Mouse (Mus musculus): ENCODE measurements around the gene Gimap4. TPM values are rescaled to one million over a fixed set of nuclear protein-coding genes. Genes with fewer than 3 reads are reported as not detected.

Gene Gimap4
- polyA plus RNA-seq, 1 experiment from 2014 or later, result 8.5 TPM

- H3K4me1 ChIP-seq (replicated peaks; ENCODE audit: control insufficient read depth, insufficient read depth), result no peaks in the 10 kb centered on the region
- no peak overlapping the region for H3K4me2 ChIP-seq (replicated peaks; ENCODE audit: low read depth)
- H3K27me3 ChIP-seq (ENCODE audit: control insufficient read depth, insufficient read depth, low read length), result no peaks in the 10 kb centered on the region
- WGBS, result 92% methylated on average over 9 of the region's 9 CpGs
- no peak overlapping the region for H3K9ac ChIP-seq (ENCODE audit: low read length)
- no peak for ATAC-seq (ENCODE audit: low FRiP score, low TSS enrichment)
- no peaks in the 10 kb centered on the region for H3K36me3 ChIP-seq (ENCODE audit: control insufficient read depth, insufficient read depth, low read length)
- no peak overlapping the region for H3K27ac ChIP-seq (replicated peaks)
- no peak overlapping the region for H3K4me3 ChIP-seq (ENCODE audit: low read depth, low read length)
- TF ChIP-seq EP300 (optimal IDR thresholded peaks at IDR 0.05) (no peak), CTCF (IDR thresholded peaks at IDR 0.05; ENCODE audit: low read depth) (no peak)
- H3K9me3 ChIP-seq (ENCODE audit: control insufficient read depth, low read length), result no peaks in the 10 kb centered on the region
- DNase-seq (ENCODE audit: low spot score), result no peak
Observed at GRCm38 (mm10) chr6:48650041-48650440, 34.3 kb upstream of the Gimap4 start.

- no peak overlapping the region for H3K4me3 ChIP-seq (ENCODE audit: low read depth, low read length)
- ATAC-seq (ENCODE audit: low FRiP score, low TSS enrichment) (no peak), DNase-seq (ENCODE audit: low spot score) (no peak)
- H3K27ac ChIP-seq (replicated peaks), result no peak overlapping the region
- no peak for TF ChIP-seq CTCF (IDR thresholded peaks at IDR 0.05; ENCODE audit: low read depth)
- TF ChIP-seq EP300 (optimal IDR thresholded peaks at IDR 0.05), result no peak
- no peak overlapping the region for H3K4me2 ChIP-seq (replicated peaks; ENCODE audit: low read depth)
- no peaks in the 10 kb centered on the region for H3K9me3 ChIP-seq (ENCODE audit: control insufficient read depth, low read length)
- H3K9ac ChIP-seq (ENCODE audit: low read length), result no peak overlapping the region
- no peaks in the 10 kb centered on the region for H3K36me3 ChIP-seq (ENCODE audit: control insufficient read depth, insufficient read depth, low read length)
- no peaks in the 10 kb centered on the region for H3K4me1 ChIP-seq (replicated peaks; ENCODE audit: control insufficient read depth, insufficient read depth)
- no peaks in the 10 kb centered on the region for H3K27me3 ChIP-seq (ENCODE audit: control insufficient read depth, insufficient read depth, low read length)
- 54% methylated on average over 5 of the region's 5 CpGs for WGBS
Observed at GRCm38 (mm10) chr6:48658721-48659120, 25.6 kb upstream of the Gimap4 start.

- Histone ChIP-seq H3K4me1 (replicated peaks; ENCODE audit: control insufficient read depth, insufficient read depth) (no peaks in the 10 kb centered on the region), H3K4me2 (replicated peaks; ENCODE audit: low read depth) (no peak overlapping the region), H3K9ac (ENCODE audit: low read length) (no peak overlapping the region), H3K27ac (replicated peaks) (no peak overlapping the region), H3K4me3 (ENCODE audit: low read depth, low read length) (no peak overlapping the region), H3K27me3 (ENCODE audit: control insufficient read depth, insufficient read depth, low read length) (no peaks in the 10 kb centered on the region), H3K9me3 (ENCODE audit: control insufficient read depth, low read length) (no peaks in the 10 kb centered on the region), H3K36me3 (ENCODE audit: control insufficient read depth, insufficient read depth, low read length) (no peaks in the 10 kb centered on the region)
- DNase-seq (ENCODE audit: low spot score), result no peak
- TF ChIP-seq EP300 (optimal IDR thresholded peaks at IDR 0.05) (no peak), CTCF (IDR thresholded peaks at IDR 0.05; ENCODE audit: low read depth) (no peak)
- WGBS, result 69% methylated on average over 4 of the region's 4 CpGs
- ATAC-seq (ENCODE audit: low FRiP score, low TSS enrichment), result no peak
Observed at GRCm38 (mm10) chr6:48664750-48665149, 19.6 kb upstream of the Gimap4 start.

- Histone ChIP-seq H3K36me3 (ENCODE audit: control insufficient read depth, insufficient read depth, low read length) (no peaks in the 10 kb centered on the region), H3K27ac (replicated peaks) (no peak overlapping the region), H3K9ac (ENCODE audit: low read length) (no peak overlapping the region), H3K4me1 (replicated peaks; ENCODE audit: control insufficient read depth, insufficient read depth) (no peaks in the 10 kb centered on the region), H3K27me3 (ENCODE audit: control insufficient read depth, insufficient read depth, low read length) (no peaks in the 10 kb centered on the region), H3K4me2 (replicated peaks; ENCODE audit: low read depth) (no peak overlapping the region), H3K4me3 (ENCODE audit: low read depth, low read length) (no peak overlapping the region), H3K9me3 (ENCODE audit: control insufficient read depth, low read length) (no peaks in the 10 kb centered on the region)
- 90% methylated on average over 9 of the region's 9 CpGs for WGBS
- DNase-seq (ENCODE audit: low spot score), result no peak
- TF ChIP-seq EP300 (optimal IDR thresholded peaks at IDR 0.05), result no peak
- TF ChIP-seq CTCF (IDR thresholded peaks at IDR 0.05; ENCODE audit: low read depth), result no peak
- no peak for ATAC-seq (ENCODE audit: low FRiP score, low TSS enrichment)
Observed at GRCm38 (mm10) chr6:48665471-48665870, 18.9 kb upstream of the Gimap4 start.

- Histone ChIP-seq H3K27ac (replicated peaks) (no peak overlapping the region), H3K36me3 (ENCODE audit: control insufficient read depth, insufficient read depth, low read length) (no peaks in the 10 kb centered on the region), H3K9ac (ENCODE audit: low read length) (no peak overlapping the region), H3K4me1 (replicated peaks; ENCODE audit: control insufficient read depth, insufficient read depth) (no peaks in the 10 kb centered on the region), H3K4me3 (ENCODE audit: low read depth, low read length) (no peak overlapping the region), H3K4me2 (replicated peaks; ENCODE audit: low read depth) (no peak overlapping the region), H3K27me3 (ENCODE audit: control insufficient read depth, insufficient read depth, low read length) (no peaks in the 10 kb centered on the region), H3K9me3 (ENCODE audit: control insufficient read depth, low read length) (no peaks in the 10 kb centered on the region)
- no peak for DNase-seq (ENCODE audit: low spot score)
- no peak for TF ChIP-seq CTCF (IDR thresholded peaks at IDR 0.05; ENCODE audit: low read depth)
- TF ChIP-seq EP300 (optimal IDR thresholded peaks at IDR 0.05), result no peak
- 24% methylated on average over 7 of the region's 7 CpGs for WGBS
- no peak; the same call in 1 of the 2 replicates for ATAC-seq (ENCODE audit: low FRiP score, low TSS enrichment)
Observed at GRCm38 (mm10) chr6:48666159-48666586, 18.2 kb upstream of the Gimap4 start.

- DNase-seq (ENCODE audit: low spot score) (no peak), ATAC-seq (ENCODE audit: low FRiP score, low TSS enrichment) (no peak)
- H3K27me3 ChIP-seq (ENCODE audit: control insufficient read depth, insufficient read depth, low read length), result no peaks in the 10 kb centered on the region
- no peak overlapping the region for H3K9ac ChIP-seq (ENCODE audit: low read length)
- no peaks in the 10 kb centered on the region for H3K4me1 ChIP-seq (replicated peaks; ENCODE audit: control insufficient read depth, insufficient read depth)
- H3K36me3 ChIP-seq (ENCODE audit: control insufficient read depth, insufficient read depth, low read length), result no peaks in the 10 kb centered on the region
- no peaks in the 10 kb centered on the region for H3K9me3 ChIP-seq (ENCODE audit: control insufficient read depth, low read length)
- H3K4me3 ChIP-seq (ENCODE audit: low read depth, low read length), result no peak overlapping the region
- TF ChIP-seq EP300 (optimal IDR thresholded peaks at IDR 0.05), result no peak
- H3K4me2 ChIP-seq (replicated peaks; ENCODE audit: low read depth), result no peak overlapping the region
- H3K27ac ChIP-seq (replicated peaks), result no peak overlapping the region
Observed at GRCm38 (mm10) chr6:48668022-48668421, 16.3 kb upstream of the Gimap4 start.
